Comparison of ENCODE assay signal across 13 mouse cellular contexts in the genomic region with DNA sequence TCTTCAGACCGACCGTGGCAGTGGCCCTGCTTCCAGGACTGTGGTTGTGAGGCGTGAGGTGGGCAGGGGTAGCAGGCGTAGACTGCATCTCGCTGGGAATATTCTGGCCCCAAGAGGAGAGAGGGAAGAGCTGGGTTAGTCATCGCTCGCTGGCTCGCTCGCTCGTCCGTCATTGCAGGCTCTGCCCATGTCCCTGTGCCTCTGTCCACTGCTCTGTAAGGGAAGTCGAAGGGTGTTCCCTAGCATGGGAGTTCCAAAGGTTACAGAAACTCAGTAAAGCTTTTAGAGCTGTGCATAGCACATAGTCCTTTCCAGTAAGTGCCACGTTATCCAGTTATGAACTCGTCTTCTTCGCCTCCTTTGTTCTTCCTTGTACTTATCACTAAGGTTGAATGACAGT. TPM values are rescaled to one million over a fixed set of nuclear protein-coding genes. Genes with fewer than 3 reads are reported as not detected.
A peak's percentile ranks its signal among the peaks of the same experiment; 100 is the strongest.
DNase-seq lines count a peak whose midpoint lies in the region; ATAC-seq lines count a peak whose summit lies in the region.
"Had no signal": no experiment of that assay in that cellular context is flagged by ENCODE, and none has a peak within 500 bp of the region (broad histone marks: within the 10 kb centered on the region; RNA-seq: fewer than 3 reads in every experiment).

No protein-coding gene starts in this region.

- H3K9ac ChIP-seq in kidney, embryonic 15.5 days = no peak overlapping the region
- no peak overlapping the region for H3K9ac ChIP-seq in heart, embryonic 12.5 days
- H3K9ac ChIP-seq: lung, embryonic 14.5 days had no signal

- H3K4me1 ChIP-seq in kidney, embryonic 15.5 days = peaks cover 8% of the 10 kb centered on the region; the same call in 1 of the 2 replicates
- peaks cover 23% of the 10 kb centered on the region for H3K4me1 ChIP-seq in heart, embryonic 12.5 days (replicated peaks)
- H3K4me1 ChIP-seq: limb, embryonic 10.5 days had no signal

- ATAC-seq in kidney, embryonic 15.5 days (replicated peaks; ENCODE audit: low FRiP score) = peak; percentile 62; the same call in 1 of the 2 replicates
- ATAC-seq in heart, embryonic 12.5 days (ENCODE audit: insufficient number of reproducible peaks, low FRiP score) = peak; percentile 54; the same call in 1 of the 2 replicates
- ATAC-seq: inflammation-experienced regulatory T-cells, adult 6 months had no signal

- peaks cover 32% of the 10 kb centered on the region for H3K36me3 ChIP-seq in kidney, embryonic 15.5 days
- H3K36me3 ChIP-seq in heart, embryonic 12.5 days = peaks cover 52% of the 10 kb centered on the region

- no peak for DNase-seq in kidney, adult 8-10 months
- DNase-seq in heart, adult 8-10 months (ENCODE audit: low spot score) = peak; percentile 11
- peak; percentile 31 for DNase-seq in heart, postnatal 4 days
- no peak for DNase-seq in cerebellum, postnatal 25 days
- DNase-seq in gastrocnemius, postnatal 4 days (ENCODE audit: low spot score in 2 of 2) = no peak
- DNase-seq: cerebellum, postnatal 36 days; lung, embryonic 14.5 days; right cerebral cortex, postnatal 25 days; thymus, postnatal 4 days had no signal

- 76% methylated on average over 15 of the region's 15 CpGs for WGBS in kidney, embryonic 15.5 days
- 29% methylated on average over 15 of the region's 15 CpGs for WGBS in heart, embryonic 12.5 days

- H3K27ac ChIP-seq in kidney, embryonic 15.5 days = no peak overlapping the region; the same call in 1 of the 2 replicates
- peak overlapping the region; percentile 59; the same call in 1 of the 2 replicates for H3K27ac ChIP-seq in heart, embryonic 12.5 days (ENCODE audit: poor library complexity, severe bottlenecking)
- H3K27ac ChIP-seq: limb, embryonic 10.5 days had no signal

- no peak overlapping the region for H3K4me3 ChIP-seq in kidney, embryonic 15.5 days (replicated peaks)
- H3K4me3 ChIP-seq in heart, embryonic 12.5 days = no peak overlapping the region
- H3K4me3 ChIP-seq: limb, embryonic 10.5 days had no signal

- H3K27me3 ChIP-seq in kidney, embryonic 15.5 days = no peaks in the 10 kb centered on the region
- no peaks in the 10 kb centered on the region for H3K27me3 ChIP-seq in heart, embryonic 12.5 days (replicated peaks)

- H3K9me3 ChIP-seq in kidney, embryonic 15.5 days (replicated peaks) = no peaks in the 10 kb centered on the region
- no peaks in the 10 kb centered on the region for H3K9me3 ChIP-seq in heart, embryonic 12.5 days (replicated peaks)
- H3K9me3 ChIP-seq: limb, embryonic 10.5 days had no signal

- H3K4me2 ChIP-seq in kidney, embryonic 15.5 days = no peak overlapping the region
- H3K4me2 ChIP-seq in heart, embryonic 12.5 days = peak overlapping the region; percentile 47
- H3K4me2 ChIP-seq: lung, embryonic 14.5 days had no signal

RNA-seq across cellular contexts. Expression of a gene that starts 26.8 kb away (rescaled TPM):
- 6.3 and 6.9 TPM in 2 replicates for polyA plus RNA-seq in kidney, embryonic 15.5 days (2015; fragmentation: Nextera tagmentation; extraction: Ambion mirVana)
- total RNA-seq in heart, adult 8-10 months (2022) = 1 to 10 TPM; 2.8 to 3.3 (median 3.1) TPM
- 3.6 and 4.7 TPM in 2 replicates for polyA plus RNA-seq in heart, embryonic 12.5 days (2016; fragmentation: Nextera tagmentation; extraction: Ambion mirVana)
- total RNA-seq in heart, postnatal 4 days (2021) = 1 to 10 TPM; 2.8 to 2.9 TPM
- 1 to 10 TPM; 3.2 to 3.5 TPM for total RNA-seq in gastrocnemius, postnatal 4 days (2021)

Comparison
In these comparisons a context has a peak if more than half of its experiments do, and no peak if none do; other contexts are left out.
1. DNase-seq: peak in heart, adult 8-10 months (single experiment) and heart, postnatal 4 days (single experiment); none in kidney, adult 8-10 months (0 of 2), cerebellum, postnatal 25 days (0 of 2) and gastrocnemius, postnatal 4 days (0 of 2).